Mouse (Mus musculus) heart, embryonic 11.5 days (tissue): Measurements from ENCODE around the gene Meltf. TPM values are rescaled to one million over a fixed set of nuclear protein-coding genes. Genes with fewer than 3 reads are reported as not detected.

ENCODE experiments used
- ATAC-seq: fragments of 200-750 bp; cut with Nextera tagmentation; replicated peaks from 2 replicates; pipeline ENCODE4 v1.8.0; 2017; ENCODE audit warnings: moderate library complexity; ENCODE audit not compliant: insufficient number of reproducible peaks, low FRiP score, low TSS enrichment
- H3K27ac ChIP-seq: fragments of 300-500 bp; sonication (generic); 2 replicates; pipeline ENCODE4 v1.5.1; 2014; ENCODE audit warnings: mild to moderate bottlenecking, low read depth, low read length
- H3K27me3 ChIP-seq: fragments of 300-500 bp; sonication (generic); 2 replicates; pipeline ENCODE4 v1.6.1; 2014; ENCODE audit warnings: mild to moderate bottlenecking, low read length, mixed read lengths; ENCODE audit not compliant: control insufficient read depth, insufficient read depth
- H3K36me3 ChIP-seq: fragments of 300-500 bp; sonication (generic); 2 replicates; pipeline ENCODE4 v1.6.1; 2014; ENCODE audit warnings: mild to moderate bottlenecking, low read length, moderate library complexity, mixed read lengths; ENCODE audit not compliant: control insufficient read depth, insufficient read depth
- H3K4me1 ChIP-seq: fragments of 300-500 bp; sonication (generic); 2 replicates; pipeline ENCODE4 v1.6.1; 2014; ENCODE audit warnings: low read length; ENCODE audit not compliant: control insufficient read depth, insufficient read depth
- H3K4me2 ChIP-seq: fragments of 300-500 bp; sonication (generic); 2 replicates; pipeline ENCODE4 v1.6.1; 2014; ENCODE audit warnings: mild to moderate bottlenecking, moderate library complexity
- H3K4me3 ChIP-seq: fragments of 300-500 bp; sonication (generic); 2 replicates; pipeline ENCODE4 v1.5.1; 2014; ENCODE audit warnings: low read depth, low read length
- H3K9ac ChIP-seq: fragments of 300-500 bp; sonication (generic); 2 replicates; pipeline ENCODE4 v1.6.1; 2014; ENCODE audit warnings: mild to moderate bottlenecking, low read depth, low read length, moderate library complexity
- H3K9me3 ChIP-seq: fragments of 300-500 bp; sonication (generic); replicated peaks from 2 replicates; pipeline ENCODE4 v1.6.1; 2016; ENCODE audit warnings: low read length; ENCODE audit not compliant: control insufficient read depth
- WGBS: fragments of 180-500 bp; shearing (Covaris S2); extraction: QIAGEN DNeasy Blood & Tissue Kit; methylation state at CpG from one replicate; pipeline ENCODE4 v1.1.7; 2014; ENCODE audit not compliant: insufficient replicate concordance; 5-methylcytosine and 5-hydroxymethylcytosine counted together
- polyA plus RNA-seq: library from polyadenylated mRNA; unstranded; fragments of >200 nt; fragmentation: Nextera tagmentation; extraction: Ambion mirVana; gene quantifications from 2 replicates; pipeline ENCODE4 v1.2.1, GENCODE M21; 2014

Meltf gene
- polyA plus RNA-seq, 1 experiment from 2014 or later = not detected

DNA sequence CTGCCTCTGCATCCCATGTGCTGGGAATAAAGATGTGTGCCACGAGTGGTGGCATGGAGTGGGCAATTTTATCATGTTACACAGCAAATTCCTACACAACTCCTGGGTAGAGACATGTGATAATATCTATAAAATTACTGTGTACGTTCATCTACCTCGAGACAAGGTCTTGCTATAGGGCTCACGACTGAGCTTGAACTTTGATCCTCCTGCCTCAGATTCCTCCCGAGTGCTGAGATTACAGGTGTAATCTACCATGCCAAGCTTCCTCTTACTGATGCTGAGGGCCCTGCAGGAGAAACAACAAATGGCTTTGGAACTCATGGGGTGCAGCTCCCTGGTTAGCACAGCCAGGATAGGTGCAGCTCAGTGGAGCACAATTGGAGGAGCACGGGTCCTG, 45.8 kb downstream of the Meltf start:
- no peaks in the 10 kb centered on the region for H3K27me3 ChIP-seq
- no peak for ATAC-seq
- H3K4me1 ChIP-seq = no peaks in the 10 kb centered on the region
- no peak overlapping the region for H3K4me3 ChIP-seq
- no peak overlapping the region for H3K4me2 ChIP-seq
- no peaks in the 10 kb centered on the region for H3K9me3 ChIP-seq
- WGBS = 72% methylated on average over 6 of the region's 6 CpGs
- H3K36me3 ChIP-seq = no peaks in the 10 kb centered on the region
- H3K27ac ChIP-seq = no peak overlapping the region
- no peak overlapping the region for H3K9ac ChIP-seq

- no peak for ATAC-seq
- Histone ChIP-seq H3K4me2 (no peak overlapping the region), H3K9ac (no peak overlapping the region), H3K27me3 (peaks cover 7% of the 10 kb centered on the region), H3K4me1 (no peaks in the 10 kb centered on the region), H3K4me3 (no peak overlapping the region), H3K36me3 (no peaks in the 10 kb centered on the region), H3K27ac (no peak overlapping the region), H3K9me3 (no peaks in the 10 kb centered on the region)
- 75% methylated on average over 6 of the region's 6 CpGs for WGBS
These were observed 47.5 kb downstream of the Meltf start for GRCm38 (mm10) chr16:31926091-31926490.

- Histone ChIP-seq H3K9ac (no peak overlapping the region), H3K4me2 (no peak overlapping the region), H3K4me3 (no peak overlapping the region), H3K36me3 (no peaks in the 10 kb centered on the region), H3K9me3 (no peaks in the 10 kb centered on the region), H3K4me1 (no peaks in the 10 kb centered on the region), H3K27ac (no peak overlapping the region), H3K27me3 (peaks cover 7% of the 10 kb centered on the region)
- no peak for ATAC-seq
- WGBS = 76% methylated on average over 13 of the region's 13 CpGs
These were observed 48.1 kb downstream of the Meltf start for GRCm38 (mm10) chr16:31926547-31927182.

DNA sequence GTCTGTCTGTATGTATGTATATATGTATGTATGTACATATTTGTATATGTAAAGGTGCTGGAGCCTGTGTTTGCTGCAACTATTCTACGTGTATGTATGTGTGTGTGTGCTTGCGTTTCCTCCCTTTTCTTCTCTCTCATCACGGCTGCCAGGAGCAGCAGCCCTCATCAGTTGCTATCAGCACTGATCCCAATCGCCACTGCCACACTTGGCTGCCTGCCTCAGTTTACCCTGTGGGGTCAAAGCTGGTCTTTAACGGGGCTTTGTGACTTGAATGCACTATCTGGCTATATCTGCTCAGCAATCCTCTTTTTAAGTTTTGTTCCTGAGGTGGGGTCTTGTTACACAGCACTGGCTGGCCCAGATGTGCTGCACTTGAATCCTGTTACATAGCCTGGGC, 48.8 kb downstream of the Meltf start:
- ATAC-seq = no peak
- no peak overlapping the region for H3K4me2 ChIP-seq
- no peaks in the 10 kb centered on the region for H3K4me1 ChIP-seq
- no peaks in the 10 kb centered on the region for H3K36me3 ChIP-seq
- H3K4me3 ChIP-seq = no peak overlapping the region
- H3K27ac ChIP-seq = no peak overlapping the region
- 75% methylated on average over 5 of the region's 5 CpGs for WGBS
- no peak overlapping the region for H3K9ac ChIP-seq
- no peaks in the 10 kb centered on the region for H3K9me3 ChIP-seq
- peaks cover 12% of the 10 kb centered on the region for H3K27me3 ChIP-seq

DNA sequence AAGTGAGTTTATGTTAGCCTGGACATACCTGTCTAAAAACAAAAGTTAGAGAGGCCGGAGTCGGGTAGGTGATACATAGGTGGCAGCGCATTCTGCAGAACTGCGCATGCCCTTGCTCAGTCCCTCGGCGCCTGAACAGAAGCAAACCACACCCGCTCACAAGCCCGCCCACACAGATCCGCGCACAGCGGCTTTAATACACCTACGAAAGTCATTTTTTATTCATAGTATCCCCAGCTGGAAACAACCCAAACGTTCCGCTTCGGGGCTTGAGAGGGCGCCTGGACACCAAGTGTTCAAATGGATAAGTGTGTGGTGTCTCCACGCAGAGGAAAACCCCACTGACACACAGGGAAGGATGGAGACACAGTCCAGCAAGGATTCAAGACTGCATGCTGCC, 52.7 kb downstream of the Meltf start:
- no peak overlapping the region for H3K4me2 ChIP-seq
- H3K27me3 ChIP-seq = peaks cover 44% of the 10 kb centered on the region
- no peak overlapping the region for H3K9ac ChIP-seq
- H3K9me3 ChIP-seq = no peaks in the 10 kb centered on the region
- peaks cover 15% of the 10 kb centered on the region for H3K4me1 ChIP-seq
- H3K36me3 ChIP-seq = no peaks in the 10 kb centered on the region
- 53% methylated on average over 17 of the region's 17 CpGs for WGBS
- ATAC-seq = no peak
- no peak overlapping the region for H3K4me3 ChIP-seq
- H3K27ac ChIP-seq = no peak overlapping the region

DNA sequence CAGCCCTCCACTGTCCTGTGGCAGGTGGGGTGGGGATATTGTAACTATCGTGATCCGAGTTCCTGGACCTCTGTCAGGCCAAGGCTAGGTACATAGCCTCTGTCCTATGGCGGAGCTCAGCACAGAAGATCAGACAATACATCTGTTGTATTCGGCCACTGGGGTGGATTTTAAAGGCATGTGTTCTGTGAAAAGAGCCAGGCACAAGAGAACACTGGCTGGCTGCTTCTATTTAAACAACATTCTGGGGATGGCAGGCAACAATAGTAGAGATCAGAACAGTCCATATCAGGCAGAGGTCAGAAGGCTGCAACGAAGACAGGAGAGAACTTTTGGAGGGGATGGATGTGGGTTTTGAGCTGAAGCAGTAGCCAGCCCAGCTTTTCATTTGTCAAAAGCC, 53.6 kb downstream of the Meltf start:
- 54% methylated on average over 5 of the region's 5 CpGs for WGBS
- ATAC-seq = no peak
- no peaks in the 10 kb centered on the region for H3K9me3 ChIP-seq
- peaks cover 15% of the 10 kb centered on the region for H3K4me1 ChIP-seq
- H3K36me3 ChIP-seq = no peaks in the 10 kb centered on the region
- no peak overlapping the region for H3K4me2 ChIP-seq
- no peak overlapping the region for H3K4me3 ChIP-seq
- H3K27me3 ChIP-seq = peaks cover 46% of the 10 kb centered on the region
- H3K27ac ChIP-seq = no peak overlapping the region
- no peak overlapping the region for H3K9ac ChIP-seq

- peak overlapping the region; percentile 91 for H3K4me2 ChIP-seq
- WGBS = 2% methylated on average over 50 of the region's 50 CpGs
- no peaks in the 10 kb centered on the region for H3K9me3 ChIP-seq
- H3K27ac ChIP-seq = no peak overlapping the region
- H3K4me1 ChIP-seq = peaks cover 15% of the 10 kb centered on the region
- H3K9ac ChIP-seq = peak overlapping the region; percentile 69
- H3K36me3 ChIP-seq = no peaks in the 10 kb centered on the region
- peaks cover 46% of the 10 kb centered on the region for H3K27me3 ChIP-seq
- peak overlapping the region; percentile 52 for H3K4me3 ChIP-seq
- ATAC-seq = peak; percentile 68; the same call in 1 of the 2 replicates
These were observed 54.5 kb downstream of the Meltf start for GRCm38 (mm10) chr16:31932840-31933697.

- H3K36me3 ChIP-seq = no peaks in the 10 kb centered on the region
- WGBS = 7% methylated on average over 42 of the region's 42 CpGs
- peaks cover 15% of the 10 kb centered on the region for H3K4me1 ChIP-seq
- peak within 1 kb of the TSS; percentile 69 for H3K9ac ChIP-seq
- no peaks in the 10 kb centered on the region for H3K9me3 ChIP-seq
- no peak for ATAC-seq
- H3K4me3 ChIP-seq = peak within 1 kb of the TSS; percentile 52
- no peak within 1 kb of the TSS for H3K27ac ChIP-seq
- H3K27me3 ChIP-seq = peaks cover 46% of the 10 kb centered on the region
- H3K4me2 ChIP-seq = peak within 1 kb of the TSS; percentile 91
These were observed 55.3 kb downstream of the Meltf start, which contains the start of gene Pigz for GRCm38 (mm10) chr16:31933751-31934549. Pigz (plus strand) TSS chr16:31933851.
